Comparison of ENCODE assay signal across 8 mouse cellular contexts in the genomic region with DNA sequence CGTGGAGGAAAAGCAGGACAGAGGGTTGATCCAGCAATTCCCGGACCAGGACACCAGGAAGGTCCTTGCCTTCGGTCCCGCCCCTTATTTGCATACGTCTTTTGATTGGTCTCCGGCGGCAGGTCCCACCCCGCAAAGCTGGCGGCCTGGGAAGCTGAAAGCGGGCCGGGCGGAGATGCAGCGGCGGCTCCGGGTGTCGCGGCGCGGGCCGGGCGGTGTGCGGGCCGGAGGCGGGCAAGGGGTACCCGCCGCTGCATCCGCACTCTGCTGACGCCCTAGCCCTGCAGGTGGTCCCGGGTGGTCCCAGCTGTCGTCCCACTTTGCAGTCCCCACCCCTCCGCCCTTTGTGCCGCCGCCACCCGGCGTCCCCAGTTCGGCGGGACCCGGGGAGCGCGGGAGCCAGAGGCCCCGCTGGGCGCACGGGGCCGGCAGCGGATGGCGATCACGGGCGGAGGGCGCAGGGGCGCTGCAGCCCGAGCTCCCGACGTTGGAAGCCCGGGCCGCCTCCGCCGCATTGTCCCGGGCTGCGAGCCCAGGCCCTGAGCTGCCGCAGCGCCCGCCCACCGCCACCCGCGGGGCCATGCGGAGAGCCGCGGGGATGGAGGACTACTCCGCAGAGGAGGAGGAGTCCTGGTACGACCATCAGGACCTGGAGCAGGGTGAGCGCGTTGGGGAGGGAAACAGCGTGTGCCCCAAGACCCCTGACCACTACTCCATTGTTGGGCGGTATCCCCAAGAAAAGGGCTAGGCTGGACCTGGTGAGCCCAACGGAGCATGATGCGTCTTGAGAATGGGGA. TPM values are rescaled to one million over a fixed set of nuclear protein-coding genes. Genes with fewer than 3 reads are reported as not detected.
A peak's percentile ranks its signal among the peaks of the same experiment; 100 is the strongest.
DNase-seq lines count a peak whose midpoint lies in the region; ATAC-seq and TF ChIP-seq lines count a peak whose summit lies in the region.

A gene (plus strand): TSS at position 174 of the 797 bp plus-strand sequence.

- H3K27ac ChIP-seq in hindbrain, postnatal 0 days = peak within 1 kb of the TSS; percentile 94
- peak within 1 kb of the TSS; percentile 98 for H3K27ac ChIP-seq in left cerebral cortex, adult 2 months

- peak; percentile 88 for ATAC-seq in hindbrain, postnatal 0 days
- no peak for ATAC-seq in erythroid progenitor cell, adult 5-6 weeks (replicated peaks; ENCODE audit: low FRiP score, poor library complexity, severe bottlenecking)

- intact Hi-C loops in left cerebral cortex, adult 2 months (cut with DNase I) = loop anchor here (2.0 kb wide), 1 partner anchor 21 kb away; a partner anchor contains a TSS

- peak within 1 kb of the TSS; percentile 81 for H3K4me2 ChIP-seq in hindbrain, postnatal 0 days (ENCODE audit: low read depth, low read length)

- H3K9me3 ChIP-seq in hindbrain, postnatal 0 days (ENCODE audit: low read length) = no peaks in the 10 kb centered on the region

- no peak for TF ChIP-seq CTCF in hindbrain, postnatal 0 days (IDR thresholded peaks at IDR 0.05; ENCODE audit: low read depth)
- TF ChIP-seq CTCF in left cerebral cortex, adult 2 months (IDR thresholded peaks at IDR 0.05) = no peak

- no peaks in the 10 kb centered on the region for H3K36me3 ChIP-seq in hindbrain, postnatal 0 days (ENCODE audit: insufficient read depth, low read length)

- H3K9ac ChIP-seq in hindbrain, postnatal 0 days (replicated peaks; ENCODE audit: low read length) = peak within 1 kb of the TSS; percentile 95

- peaks cover 19% of the 10 kb centered on the region for H3K4me1 ChIP-seq in hindbrain, postnatal 0 days (ENCODE audit: insufficient read depth, low read length)

- under 1% methylated on average over 74 of the region's 76 CpGs for WGBS in hindbrain, postnatal 0 days

- no peaks in the 10 kb centered on the region for H3K27me3 ChIP-seq in hindbrain, postnatal 0 days (ENCODE audit: insufficient read depth, low read length)

- peak; percentile 94 to 98 for DNase-seq in adrenal gland, adult (ENCODE audit: inconsistent age in 2 of 2, low spot score in 1 of 2)
- DNase-seq in cerebellum, postnatal 4 days (ENCODE audit: low spot score in 2 of 2) = peak; percentile 76 to 87
- peak; percentile 79 to 82 for DNase-seq in gastrocnemius, adult 8-10 months (ENCODE audit: low spot score in 2 of 2)
- DNase-seq in hindbrain, postnatal 0 days (ENCODE audit: low spot score) = peak; percentile 95
- DNase-seq in left cerebral cortex, adult 2 months (ENCODE audit: extremely low spot score in 1 of 2, low spot score in 2 of 2) = peak; percentile 87 to 88
- DNase-seq in lung, postnatal 4 days = peak; percentile 94
- DNase-seq in right cerebral cortex, postnatal 14 days = peak; percentile 86

- H3K4me3 ChIP-seq in hindbrain, postnatal 0 days (ENCODE audit: low read length) = peak within 1 kb of the TSS; percentile 96
- H3K4me3 ChIP-seq in left cerebral cortex, adult 2 months = peak within 1 kb of the TSS; percentile 93

RNA-seq across cellular contexts. Expression of the gene that starts here (rescaled TPM):
- total RNA-seq in gastrocnemius, adult 8-10 months (2022) = 1 to 10 TPM in 3 of 4 experiments, under 1 TPM in 1; 0.77 to 1.6 (median 1.1) TPM
- total RNA-seq in hindbrain, postnatal 0 days (2014; rRNA removed) = 70.8 and 72.3 TPM in 2 replicates
- polyA plus RNA-seq in hindbrain, postnatal 0 days (2015; fragmentation: Nextera tagmentation; extraction: Ambion mirVana) = 17.7 and 18.8 TPM in 2 replicates
- total RNA-seq in left cerebral cortex, adult 2 months (2021) = 10 to 100 TPM; 25.0 to 26.4 TPM
- total RNA-seq in erythroid progenitor cell, adult 5-6 weeks (2015; ENCODE audit: low replicate concordance) = not detected in 2 replicates
- not detected in 2 replicates for total RNA-seq in erythroid progenitor cell, adult 5-6 weeks (2017; ENCODE audit: low replicate concordance)

Comparison
In these comparisons a context has a peak if more than half of its experiments do, and no peak if none do; other contexts are left out.
1. RNA of the gene that starts here (total RNA-seq): 70.8 to 72.3 TPM in hindbrain, postnatal 0 days and 25.0 to 26.4 TPM in left cerebral cortex, adult 2 months; 0.77 to 1.6 TPM in gastrocnemius, adult 8-10 months and not detected in erythroid progenitor cell, adult 5-6 weeks; every median in the first group is over 10 times any median in the second.
2. Peak in every context shown above with its lines, with median percentiles within 50 percentile points of each other: DNase-seq.